Mouse (Mus musculus) stomach, postnatal 0 days (tissue): Measurements from ENCODE around the gene Mgrn1.

Source experiments
- CTCF ChIP-seq: IDR thresholded peaks from 2 replicates; pipeline ENCODE4 v1.5.1; 2016; ENCODE audit warnings: antibody characterized with exemption, low read depth, mild to moderate bottlenecking, moderate library complexity
- EP300 ChIP-seq: optimal IDR thresholded peaks from 2 replicates; pipeline ENCODE3; 2016; ENCODE audit warnings: antibody characterized with exemption

DNA sequence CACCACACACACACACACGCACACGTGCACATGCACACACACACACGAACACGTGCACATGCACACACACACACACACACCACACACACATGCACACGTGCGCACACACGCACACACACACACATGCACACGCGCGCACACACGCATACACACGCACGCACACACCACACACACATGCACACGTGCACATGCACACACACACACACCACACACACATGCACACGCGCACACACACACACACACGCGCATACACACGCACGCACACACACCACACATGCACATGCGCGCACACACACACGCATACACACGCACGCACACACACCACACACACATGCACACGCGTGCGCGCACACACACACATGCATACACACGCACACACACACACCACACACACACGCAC, 49.4 kb downstream of the Mgrn1 start:
- TF ChIP-seq CTCF (no peak), EP300 (no peak)
